Mouse (Mus musculus): ENCODE measurements around the gene AB124611. TPM values are rescaled to one million over a fixed set of nuclear protein-coding genes. Genes with fewer than 3 reads are reported as not detected.

The AB124611 gene
- 40.9 TPM for polyA plus RNA-seq (2017; shearing (Covaris generic))

GRCm38 (mm10) chr9:21525937-21526633, at the start of gene AB124611:
AB124611 (plus strand) TSS chr9:21526176.

DNA sequence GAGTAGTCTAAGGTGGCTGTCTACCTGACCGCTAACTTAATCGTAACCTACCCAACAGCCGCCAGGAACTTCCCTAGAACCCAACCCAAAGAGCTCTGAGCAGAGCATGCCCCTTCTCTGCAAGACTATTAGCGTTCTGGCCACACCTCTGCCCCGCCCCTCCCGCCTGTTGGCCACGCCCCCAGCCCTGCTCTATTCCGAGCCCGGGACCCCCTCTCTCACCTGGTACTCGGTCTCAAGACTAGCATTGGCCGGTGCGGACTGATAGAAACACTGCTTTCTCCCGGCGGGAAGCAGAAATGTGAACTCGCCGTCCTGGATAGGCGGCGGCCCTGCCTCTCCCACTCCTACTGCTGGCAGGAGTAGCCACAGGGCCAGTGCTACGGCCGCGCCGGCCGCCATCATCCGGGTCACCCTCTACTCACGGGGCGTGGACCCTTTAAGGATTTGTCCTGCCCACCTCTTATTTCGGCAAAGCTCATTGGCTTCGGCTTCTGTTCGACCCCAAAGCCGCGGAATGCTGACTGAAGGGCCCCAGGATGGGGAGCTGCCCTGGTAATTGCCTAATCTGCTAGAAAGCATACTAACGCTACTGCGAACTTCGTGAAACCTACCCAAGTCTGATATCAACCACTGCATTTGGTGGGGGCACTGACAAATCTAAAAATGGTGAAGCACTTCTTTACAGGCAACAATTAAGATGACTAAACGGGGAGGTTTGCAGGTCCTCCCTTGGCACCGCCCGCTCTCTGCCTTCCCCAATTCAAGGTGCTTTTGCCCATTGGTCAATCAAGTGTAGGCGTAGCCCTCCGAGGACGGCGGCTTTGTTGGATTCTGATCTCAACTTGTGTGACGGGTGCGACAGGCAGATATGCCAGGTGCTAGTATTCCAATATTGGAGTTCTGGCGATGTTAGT, 15.9 kb upstream of the AB124611 start, which contains the start of gene Tmed1:
Gene Tmed1, minus strand, starts transcription at position 481 of the 917 bp plus-strand sequence.

DNA sequence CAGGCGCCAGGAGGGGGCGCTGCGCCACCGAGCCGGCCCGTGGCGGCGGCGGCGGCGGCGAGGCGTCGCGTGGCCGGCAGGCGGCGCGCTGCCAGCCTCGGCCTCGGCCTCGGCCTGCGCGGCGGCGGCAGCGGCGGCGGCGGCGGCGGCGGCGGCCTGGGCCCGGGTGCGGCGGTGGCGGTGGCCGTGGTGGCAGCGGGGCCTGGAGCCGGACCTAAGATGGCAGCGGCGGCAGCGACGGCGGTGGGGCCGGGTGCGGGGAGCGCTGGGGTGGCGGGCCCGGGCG, 20.8 kb downstream of the AB124611 start, which contains the start of gene Carm1:
Gene Carm1, plus strand, starts transcription at position 106 of the 286 bp plus-strand sequence.

DNA sequence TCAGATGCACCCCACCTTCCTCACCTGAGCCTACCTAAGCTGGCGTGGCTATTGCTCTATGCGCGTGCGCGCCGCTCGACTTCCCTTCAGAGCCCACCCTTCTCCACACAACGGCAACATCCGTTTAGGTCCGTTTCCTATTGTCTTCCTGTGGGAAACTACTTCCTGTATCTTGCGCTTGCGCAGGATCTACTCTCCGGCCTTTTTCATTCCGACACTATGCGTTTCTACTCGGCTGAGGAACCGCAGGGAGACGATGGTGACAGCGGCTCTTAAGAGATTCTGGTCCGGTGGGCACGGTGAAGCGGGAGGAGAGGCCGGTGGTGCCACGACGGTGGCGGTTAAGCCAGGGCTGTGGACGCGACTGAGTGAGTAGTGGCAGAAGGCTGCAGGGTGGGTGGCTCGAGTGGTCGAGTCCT, 66.7 kb downstream of the AB124611 start, which contains the start of the genes Timm29 and Yipf2:
Gene Timm29, plus strand, starts transcription at position 20 of the 419 bp plus-strand sequence.
Gene Yipf2, minus strand, starts transcription at position 126 of the 419 bp plus-strand sequence.

Other genes with a start within 250 kb of the AB124611 start
- gene Kri1, start 238.2 kb upstream of the AB124611 start, polyA plus RNA-seq (2017; shearing (Covaris generic)), result 31.1 TPM
- 105 TPM for gene Cdkn2d, start 234.8 kb upstream of the AB124611 start, polyA plus RNA-seq (2017; shearing (Covaris generic))
- 2.6 TPM for gene Ap1m2, start 213.8 kb upstream of the AB124611 start, polyA plus RNA-seq (2017; shearing (Covaris generic))
- gene Slc44a2, start 205.5 kb upstream of the AB124611 start, polyA plus RNA-seq (2017; shearing (Covaris generic)), result 583 TPM
- 70.1 TPM for gene Ilf3, start 158.3 kb upstream of the AB124611 start, polyA plus RNA-seq (2017; shearing (Covaris generic))
- 39.5 TPM for gene Qtrt1, start 114.3 kb upstream of the AB124611 start, polyA plus RNA-seq (2017; shearing (Covaris generic))
- 282 TPM for gene Dnm2, start 101.3 kb upstream of the AB124611 start, polyA plus RNA-seq (2017; shearing (Covaris generic))
- gene Tmed1, start 15.9 kb upstream of the AB124611 start, polyA plus RNA-seq (2017; shearing (Covaris generic)), result 11.5 TPM
- gene Carm1, start 20.7 kb downstream of the AB124611 start, polyA plus RNA-seq (2017; shearing (Covaris generic)), result 8.1 TPM
- 2.7 TPM for gene Timm29, start 66.5 kb downstream of the AB124611 start, polyA plus RNA-seq (2017; shearing (Covaris generic))
- 35.3 TPM for gene Yipf2, start 66.7 kb downstream of the AB124611 start, polyA plus RNA-seq (2017; shearing (Covaris generic))
- gene Smarca4, start 90.0 kb downstream of the AB124611 start, polyA plus RNA-seq (2017; shearing (Covaris generic)), result 71.6 TPM
- gene Ldlr, start 197.3 kb downstream of the AB124611 start, polyA plus RNA-seq (2017; shearing (Covaris generic)), result 32.4 TPM
- gene Spc24, start 234.1 kb downstream of the AB124611 start, polyA plus RNA-seq (2017; shearing (Covaris generic)), result 7.4 TPM